Mouse (Mus musculus) megakaryocyte, embryonic 14.5 days (primary cell): ENCODE measurements around the gene Olfr530.

ENCODE experiments used
- FLI1 ChIP-seq: IDR thresholded peaks from 2 replicates; pipeline ENCODE4 v1.6.1; 2012; ENCODE audit warnings: low read length, inconsistent platforms, mixed read lengths
- GATA1 ChIP-seq: IDR thresholded peaks from 3 replicates; pipeline ENCODE4 v1.6.1; 2012; ENCODE audit warnings: mixed read lengths, low read length, inconsistent platforms, borderline replicate concordance

- TF ChIP-seq GATA1 (no peak), FLI1 (no peak)
Measured at GRCm38 (mm10) chr7:140376231-140376630, at the start of gene Olfr530.
